Mouse (Mus musculus): Measurements from ENCODE around the gene Slc1a3.

DNA sequence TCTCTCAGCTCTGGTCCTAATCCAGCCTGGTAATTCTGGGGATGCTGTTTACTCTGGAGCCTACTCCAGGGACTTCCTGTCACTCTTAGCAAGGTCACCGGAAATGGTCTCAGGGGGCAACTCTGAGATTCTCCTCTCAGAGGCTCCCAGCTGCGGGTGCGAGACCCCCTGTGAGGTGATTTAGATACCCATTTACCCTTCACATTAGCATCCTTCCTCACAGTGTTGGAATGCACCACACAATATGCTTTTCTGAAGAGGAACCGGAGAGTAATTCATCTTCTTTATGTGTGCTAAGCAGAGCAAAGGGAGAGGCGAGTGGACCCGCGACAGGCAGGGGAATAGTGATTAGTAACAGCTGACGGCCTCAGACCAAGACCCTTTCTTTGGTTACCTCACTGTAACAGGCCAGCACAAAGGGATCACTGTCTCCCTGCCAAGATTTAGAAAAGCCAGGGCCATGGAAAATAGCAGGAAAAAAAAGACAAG is 51.0 kb downstream of the Slc1a3 start:
- TF ChIP-seq CTCF (IDR thresholded peaks at IDR 0.05; ENCODE audit: borderline replicate concordance, extremely low read depth, insufficient read depth, insufficient read length) = no peak
- no peak for TF ChIP-seq POLR2A (IDR thresholded peaks at IDR 0.05; ENCODE audit: borderline replicate concordance, extremely low read depth, insufficient read depth, insufficient read length, poor library complexity, severe bottlenecking)

Measured in brain, embryonic 14.5 days (tissue).